Mouse (Mus musculus) E14TG2a.4 (cell line): ENCODE measurements around the gene Agmo.

Experiments
- CTCF ChIP-seq: conservative IDR thresholded peaks from 2 replicates; pipeline ENCODE4 v1.5.1; 2014; ENCODE audit warnings: low read length
- NANOG ChIP-seq: IDR thresholded peaks from 2 replicates; pipeline ENCODE4 v1.6.1; 2014; ENCODE audit warnings: borderline replicate concordance, low read length, mixed read lengths
- POU5F1 ChIP-seq: IDR thresholded peaks from 2 replicates; pipeline ENCODE4 v1.6.1; 2014; ENCODE audit warnings: low read length, borderline replicate concordance

- TF ChIP-seq CTCF = no peak
- no peak for TF ChIP-seq POU5F1
- no peak for TF ChIP-seq NANOG
Observed at GRCm38 (mm10) chr12:37558284-37558683, 316.8 kb downstream of the Agmo start.
